Mouse (Mus musculus): ENCODE data around the gene Plxnc1.

DNA sequence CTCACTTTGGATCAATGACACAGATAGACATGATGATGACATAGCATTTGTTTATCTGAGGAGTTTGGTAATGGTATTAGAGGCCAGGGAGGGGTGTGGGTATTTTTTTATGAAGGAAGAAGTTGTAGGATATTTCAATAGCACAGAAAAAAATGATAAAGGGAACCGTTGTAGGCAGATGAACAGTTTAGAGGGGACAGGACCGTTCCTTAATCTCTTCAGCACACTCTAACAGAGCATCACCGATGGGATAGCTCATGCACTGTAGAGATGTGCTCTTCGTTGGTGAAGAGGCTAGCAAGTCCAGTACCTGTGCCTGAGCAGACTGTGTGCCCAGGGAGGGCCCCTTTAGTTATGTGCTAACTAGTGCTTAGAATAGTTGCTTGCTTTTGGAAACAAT lies 165.3 kb downstream of the Plxnc1 start:
- TF ChIP-seq CTCF (IDR thresholded peaks at IDR 0.05; ENCODE audit: borderline replicate concordance, extremely low read depth, insufficient read depth, insufficient read length): no peak
- no peak for TF ChIP-seq POLR2A (IDR thresholded peaks at IDR 0.05; ENCODE audit: borderline replicate concordance, extremely low read depth, insufficient read depth, insufficient read length, poor library complexity, severe bottlenecking)
